Mouse (Mus musculus) ovary, postnatal 10 days (tissue): Measurements from ENCODE around the gene Usp53.
A peak's percentile ranks its signal among the peaks of the same experiment; 100 is the strongest.
"Not testable (repeated sequence)": the region's sequence is repeated elsewhere in the genome, so short reads cannot be mapped to it uniquely, and the experiment has no call there.

Experiments
- DNase-seq: peaks from one replicate; pipeline ENCODE4 v3.0.0; 2022; ENCODE audit warnings: low spot score

The Usp53 gene

GRCm38 (mm10) chr3:122943387-122943890 is 40.9 kb downstream of the Usp53 start:
- DNase-seq: no peak

- no peak for DNase-seq
Observed at GRCm38 (mm10) chr3:122939215-122939614, 45.1 kb downstream of the Usp53 start.

GRCm38 (mm10) chr3:122937176-122937575 is 47.1 kb downstream of the Usp53 start:
- DNase-seq: not testable (repeated sequence)

GRCm38 (mm10) chr3:122932466-122932865 is 51.8 kb downstream of the Usp53 start:
- DNase-seq: no peak

GRCm38 (mm10) chr3:122929723-122930122 is 54.6 kb downstream of the Usp53 start:
- no peak for DNase-seq

- peak; percentile 95 for DNase-seq
Observed at GRCm38 (mm10) chr3:122924009-122924914, 60.0 kb downstream of the Usp53 start, which contains the start of gene 1810037I17Rik. Gene 1810037I17Rik (plus strand): TSS chr3:122924203.

- DNase-seq: no peak
Observed at GRCm38 (mm10) chr3:122923147-122923546, 61.2 kb downstream of the Usp53 start.

GRCm38 (mm10) chr3:122921676-122922527 is 62.4 kb downstream of the Usp53 start:
- no peak for DNase-seq

GRCm38 (mm10) chr3:122920572-122921435 is 63.5 kb downstream of the Usp53 start:
- no peak for DNase-seq

GRCm38 (mm10) chr3:122919260-122919659 is 65.0 kb downstream of the Usp53 start, which contains the start of gene Gm10959:
Gene Gm10959 (minus strand): TSS chr3:122919360.
- DNase-seq: no peak

- no peak for DNase-seq
Observed at GRCm38 (mm10) chr3:122918672-122919071, 65.6 kb downstream of the Usp53 start.

GRCm38 (mm10) chr3:122916191-122916680 is 68.1 kb downstream of the Usp53 start:
- DNase-seq: no peak

- DNase-seq: no peak
Observed at GRCm38 (mm10) chr3:122915493-122915892, 68.8 kb downstream of the Usp53 start.

- DNase-seq: no peak
Observed at GRCm38 (mm10) chr3:122907841-122908240, 76.5 kb downstream of the Usp53 start.

GRCm38 (mm10) chr3:122903746-122904433 is 80.4 kb downstream of the Usp53 start:
- no peak for DNase-seq

- DNase-seq: no peak
Observed at GRCm38 (mm10) chr3:122898254-122898653, 86.1 kb downstream of the Usp53 start.

GRCm38 (mm10) chr3:122895189-122895731 is 89.0 kb downstream of the Usp53 start:
- no peak for DNase-seq

- DNase-seq: no peak
Observed at GRCm38 (mm10) chr3:122894772-122895171, 89.5 kb downstream of the Usp53 start, which contains the start of gene Fabp2. Gene Fabp2 (plus strand): TSS chr3:122895072.

- DNase-seq: no peak
Observed at GRCm38 (mm10) chr3:122888371-122888819, 95.9 kb downstream of the Usp53 start.
